Mouse (Mus musculus): ENCODE results near the gene 1700001C19Rik.

DNA sequence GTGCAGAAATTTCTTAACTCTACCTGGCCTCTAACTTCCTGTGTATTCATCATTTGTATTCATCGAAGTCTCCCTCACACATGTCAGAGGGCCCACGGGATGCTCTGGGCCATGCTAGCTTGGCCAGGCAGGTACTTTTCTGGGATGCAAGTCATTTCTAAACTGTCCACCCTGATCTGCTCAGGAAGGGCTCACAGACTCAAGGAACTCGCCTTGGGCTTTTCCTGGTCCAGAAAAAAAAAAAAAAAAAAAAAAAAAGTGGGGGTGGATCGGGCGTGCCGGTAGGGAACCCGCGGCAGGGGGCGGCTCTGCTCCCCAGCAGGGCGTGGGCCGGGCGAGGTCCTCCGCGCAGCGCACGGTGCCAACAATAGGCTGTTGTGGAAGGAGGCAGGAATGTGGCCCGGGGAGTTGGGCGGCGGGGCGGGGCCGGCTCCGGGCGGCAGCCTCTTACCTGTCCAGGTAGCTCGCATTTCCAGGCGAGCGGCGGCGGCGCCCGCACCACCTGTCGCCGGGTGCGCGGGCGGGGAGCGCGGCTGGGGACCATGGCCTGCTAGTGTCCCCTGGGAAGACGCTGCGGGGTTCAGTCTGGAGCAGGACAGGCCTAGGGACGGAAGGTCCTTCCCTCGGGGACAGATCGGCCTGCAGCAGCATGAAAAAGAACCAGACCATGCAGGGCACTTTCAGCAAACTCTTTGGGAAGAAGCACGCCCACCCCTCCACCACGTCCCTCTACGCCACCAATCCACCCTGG, 845 bp downstream of the 1700001C19Rik start, which contains the start of gene AI661453:
- no peak for TF ChIP-seq CTCF (IDR thresholded peaks at IDR 0.05; ENCODE audit: extremely low read depth, insufficient read depth, insufficient read length, insufficient replicate concordance)
- no peak for TF ChIP-seq POLR2A (IDR thresholded peaks at IDR 0.05; ENCODE audit: low read depth, low read length)

Data from spleen, adult 2 months (tissue).